Mouse (Mus musculus): ENCODE measurements around the gene Olfr224.

The Olfr224 gene

DNA sequence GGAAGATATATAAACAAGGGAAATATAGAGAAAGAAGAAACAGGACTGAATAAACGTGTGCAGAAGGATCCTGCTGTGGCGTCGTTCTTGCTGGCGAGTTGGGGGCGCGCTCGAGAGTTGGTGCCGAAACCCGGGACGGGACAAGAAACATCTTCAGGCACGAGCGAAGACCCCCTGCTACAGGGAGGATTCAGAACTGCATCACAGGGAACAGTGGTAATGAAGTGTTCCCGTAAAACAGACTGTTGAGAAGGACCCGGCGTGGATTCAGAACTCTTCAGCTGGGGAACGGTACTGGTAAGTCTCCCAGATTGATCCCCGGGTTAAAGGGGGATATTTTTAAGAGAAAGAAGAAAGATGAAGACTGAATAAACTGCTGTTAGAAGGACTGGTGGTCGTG lies 51.4 kb downstream of the Olfr224 start:
- peak; percentile 47 to 71 for DNase-seq (ENCODE audit: low spot score in 2 of 2)
